Mouse (Mus musculus): ENCODE data around the gene Fam53b. TPM values are rescaled to one million over a fixed set of nuclear protein-coding genes. Genes with fewer than 3 reads are reported as not detected.
"Not testable (repeated sequence)": the region's sequence is repeated elsewhere in the genome, so short reads cannot be mapped to it uniquely, and the experiment has no call there.

Fam53b gene
- polyA plus RNA-seq, 1 experiment: 26.5 TPM

DNA sequence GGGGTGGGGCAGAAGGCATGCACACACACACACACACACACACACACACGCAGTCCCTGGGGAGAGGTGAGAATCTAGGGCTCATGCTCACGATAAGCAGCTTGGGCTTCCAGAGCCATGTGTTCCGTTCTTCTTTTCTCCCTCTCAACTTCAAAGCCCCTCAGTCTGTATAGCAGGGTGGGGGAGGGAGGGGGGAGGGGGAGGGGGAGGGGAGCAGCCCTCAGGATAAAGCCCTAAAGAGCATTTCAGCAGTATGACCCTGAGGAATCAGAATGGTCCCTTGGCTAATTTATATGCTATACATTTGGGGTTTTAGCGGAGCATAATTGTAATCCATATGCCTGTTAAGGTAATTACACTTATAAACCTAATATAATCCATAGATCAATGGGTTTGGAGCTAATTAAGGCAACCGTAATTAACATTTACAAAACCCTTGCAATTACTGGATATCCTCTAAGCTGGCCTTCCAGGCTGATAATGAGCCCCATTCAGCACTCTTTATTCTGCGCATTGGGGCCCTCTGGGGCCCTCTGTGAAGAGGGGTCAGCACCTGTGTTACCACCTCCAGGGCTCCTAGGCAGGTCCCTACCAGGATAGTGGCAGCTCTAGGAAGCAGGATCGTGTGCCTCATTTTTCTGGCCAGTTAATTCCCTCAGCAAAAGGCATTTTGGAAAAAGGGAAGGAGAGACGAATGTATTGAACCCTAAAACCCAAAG, 147.9 kb downstream of the Fam53b start:
- Histone ChIP-seq H3K4me3 (no peak overlapping the region), H3K4me2 (ENCODE audit: low read depth) (no peak overlapping the region), H3ac (ENCODE audit: control insufficient read depth, insufficient read length) (no peak overlapping the region), H3K36me3 (ENCODE audit: control insufficient read depth, insufficient read depth) (no peaks in the 10 kb centered on the region), H3K27me3 (ENCODE audit: control insufficient read depth, insufficient read depth, insufficient read length) (no peaks in the 10 kb centered on the region), H3K79me2 (ENCODE audit: control insufficient read depth, insufficient read depth) (no peaks in the 10 kb centered on the region)
- TF ChIP-seq E2F4 (IDR thresholded peaks at IDR 0.05; ENCODE audit: insufficient read depth): no peak
- TF ChIP-seq MYOG (IDR thresholded peaks at IDR 0.05; ENCODE audit: control insufficient read depth in 1 of 3, insufficient read depth in 1 of 3, insufficient read length in 2 of 3, low read depth in 2 of 3): no peak
- TF ChIP-seq SRF (IDR thresholded peaks at IDR 0.05; ENCODE audit: control insufficient read depth, insufficient read length, low read depth): no peak
- TF ChIP-seq REST (IDR thresholded peaks at IDR 0.05; ENCODE audit: insufficient read depth, insufficient read length): no peak
- no peak for TF ChIP-seq POLR2AphosphoS2 (IDR thresholded peaks at IDR 0.05; ENCODE audit: insufficient read length, low read depth)
- TF ChIP-seq MYOD1 (IDR thresholded peaks at IDR 0.05; ENCODE audit: control insufficient read depth in 1 of 3, insufficient read length in 2 of 3, low read depth in 2 of 3): no peak
- TF ChIP-seq TCF3 (IDR thresholded peaks at IDR 0.05; ENCODE audit: insufficient read length, low read depth): no peak
- no peak for TF ChIP-seq CEBPB (IDR thresholded peaks at IDR 0.05; ENCODE audit: insufficient read depth, poor library complexity, severe bottlenecking)
- TF ChIP-seq POLR2A (IDR thresholded peaks at IDR 0.05; ENCODE audit: insufficient read length, low read depth): no peak
- no peak for TF ChIP-seq TCF12 (IDR thresholded peaks at IDR 0.05; ENCODE audit: insufficient read depth, poor library complexity, severe bottlenecking)
- TF ChIP-seq MAX (IDR thresholded peaks at IDR 0.05; ENCODE audit: low read depth): no peak
- no peak for TF ChIP-seq USF1 (IDR thresholded peaks at IDR 0.05; ENCODE audit: low read depth)

DNA sequence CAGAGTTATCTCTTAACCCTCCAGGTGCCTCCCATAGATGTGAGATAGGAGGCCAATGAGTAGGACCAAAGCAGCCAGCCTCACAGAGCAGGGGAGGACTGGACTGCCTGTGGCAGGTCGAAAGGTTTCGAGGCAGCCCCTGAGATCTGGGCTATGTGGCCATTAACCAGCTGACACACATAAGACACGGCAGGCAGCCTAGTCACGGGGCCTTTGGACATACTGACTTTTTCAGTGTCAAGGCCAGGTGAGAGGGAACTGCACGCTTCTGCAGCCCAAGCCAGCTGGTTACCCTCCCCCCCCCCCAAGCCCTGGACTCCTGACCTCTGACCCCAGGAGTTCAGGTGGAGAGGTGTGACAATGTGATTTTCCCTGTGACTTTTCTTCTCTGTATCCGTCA, 148.9 kb downstream of the Fam53b start:
- no peaks in the 10 kb centered on the region for H3K36me3 ChIP-seq (ENCODE audit: control insufficient read depth, insufficient read depth)
- TF ChIP-seq TCF12 (IDR thresholded peaks at IDR 0.05; ENCODE audit: insufficient read depth, poor library complexity, severe bottlenecking): no peak
- TF ChIP-seq POLR2AphosphoS2 (IDR thresholded peaks at IDR 0.05; ENCODE audit: insufficient read length, low read depth): no peak
- no peak for TF ChIP-seq POLR2A (IDR thresholded peaks at IDR 0.05; ENCODE audit: insufficient read length, low read depth)
- no peak for TF ChIP-seq USF1 (IDR thresholded peaks at IDR 0.05; ENCODE audit: low read depth)
- TF ChIP-seq CEBPB (IDR thresholded peaks at IDR 0.05; ENCODE audit: insufficient read depth, poor library complexity, severe bottlenecking): no peak
- H3K4me2 ChIP-seq (ENCODE audit: low read depth): no peak overlapping the region
- H3K79me2 ChIP-seq (ENCODE audit: control insufficient read depth, insufficient read depth): no peaks in the 10 kb centered on the region
- H3ac ChIP-seq (ENCODE audit: control insufficient read depth, insufficient read length): no peak overlapping the region
- H3K27me3 ChIP-seq (ENCODE audit: control insufficient read depth, insufficient read depth, insufficient read length): no peaks in the 10 kb centered on the region
- no peak overlapping the region for H3K4me3 ChIP-seq

DNA sequence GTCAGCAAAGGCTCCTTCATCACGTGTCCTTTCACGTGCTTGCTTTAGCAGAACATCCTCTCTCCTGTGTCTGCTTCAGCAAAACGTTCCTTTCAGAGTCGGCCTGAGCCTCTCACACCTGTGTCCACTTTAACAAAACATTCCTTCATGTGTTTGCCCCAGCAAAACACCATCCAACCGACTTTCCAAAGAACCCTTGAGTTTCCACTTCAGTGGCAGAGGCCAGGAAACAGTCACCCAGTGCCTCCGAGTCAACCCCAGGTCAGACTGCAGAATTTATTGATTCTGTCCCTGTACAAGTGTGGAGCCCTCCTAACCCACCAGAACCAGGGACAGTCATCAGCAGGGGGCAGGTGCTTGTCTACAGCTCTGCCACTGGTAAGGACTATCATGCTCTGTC, 150.9 kb downstream of the Fam53b start:
- not testable (repeated sequence) for H3K27me3 ChIP-seq (ENCODE audit: control insufficient read depth, insufficient read depth, insufficient read length); H3ac ChIP-seq (ENCODE audit: control insufficient read depth, insufficient read length); H3K4me3 ChIP-seq; H3K79me2 ChIP-seq (ENCODE audit: control insufficient read depth, insufficient read depth); H3K4me2 ChIP-seq (ENCODE audit: low read depth); H3K36me3 ChIP-seq (ENCODE audit: control insufficient read depth, insufficient read depth)

Other genes with a start within 250 kb of the Fam53b start
- 49.5 TPM for gene Oat, start 237.5 kb downstream of the Fam53b start, polyA plus RNA-seq (2012; fragmentation: generic; extraction: Trizol)
- not detected for gene Nkx1-2, start 214.2 kb downstream of the Fam53b start, polyA plus RNA-seq (2012; fragmentation: generic; extraction: Trizol)
- gene Lhpp, start 203.2 kb downstream of the Fam53b start, polyA plus RNA-seq (2012; fragmentation: generic; extraction: Trizol): 4.7 TPM
- 10.8 TPM for gene Eef1akmt2, start 38.8 kb upstream of the Fam53b start, polyA plus RNA-seq (2012; fragmentation: generic; extraction: Trizol)
- 20.2 TPM for gene Abraxas2, start 45.3 kb upstream of the Fam53b start, polyA plus RNA-seq (2012; fragmentation: generic; extraction: Trizol)
- 14.6 TPM for gene Zranb1, start 117.3 kb upstream of the Fam53b start, polyA plus RNA-seq (2012; fragmentation: generic; extraction: Trizol)